Mouse (Mus musculus) small intestine, adult 2 months (tissue): ENCODE results near the gene Mnat1.

Experiments
- CTCF ChIP-seq: fragments of 200-500 bp; IDR thresholded peaks from 2 replicates; pipeline ENCODE4 v1.5.1; 2012; ENCODE audit warnings: low read depth, mild to moderate bottlenecking, control low read depth, inconsistent platforms, low read length, moderate library complexity, mixed read lengths; ENCODE audit not compliant: insufficient replicate concordance, insufficient read length; ENCODE audit errors: extremely low read depth
- POLR2A ChIP-seq: fragments of 200-500 bp; IDR thresholded peaks from 2 replicates; pipeline ENCODE4 v1.6.1; 2012; ENCODE audit warnings: low read depth, mild to moderate bottlenecking, control low read depth, inconsistent platforms, low read length, moderate library complexity

DNA sequence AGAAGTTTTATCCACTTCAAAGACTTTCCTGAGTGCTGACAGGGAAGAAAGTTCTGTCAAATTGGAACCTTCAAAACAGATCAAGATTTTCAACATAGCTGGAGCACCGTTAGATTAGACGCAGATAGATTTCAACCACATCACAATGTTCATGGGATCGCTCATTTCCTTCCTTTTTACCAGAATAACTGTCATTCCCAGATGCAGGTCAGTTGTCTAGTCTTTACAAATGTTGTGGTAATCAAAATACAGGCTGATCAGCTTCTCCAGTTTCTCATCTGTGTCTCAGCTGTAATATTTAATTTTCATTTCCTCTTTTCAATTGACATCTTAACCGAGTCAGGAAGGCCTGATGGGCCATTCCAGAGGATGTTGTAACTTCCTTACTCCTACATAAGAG lies 39.7 kb upstream of the Mnat1 start:
- TF ChIP-seq POLR2A, result no peak
- TF ChIP-seq CTCF, result no peak
